In genomic region chr13:72714793-72715192, GRCm38 (mm10) we compare ENCODE assay signal across 18 mouse cellular contexts.
"Had no signal": no experiment of that assay in that cellular context is flagged by ENCODE, and none has a peak within 500 bp of the region (broad histone marks: within the 10 kb centered on the region; RNA-seq: fewer than 3 reads in every experiment).

No protein-coding gene starts in this region.

- H3K4me1 ChIP-seq: liver, embryonic 12.5 days; liver, embryonic 15.5 days; lung, embryonic 15.5 days; megakaryocyte, embryonic 14.5 days had no signal

- H3K27me3 ChIP-seq: limb, embryonic 13.5 days; liver, embryonic 12.5 days; liver, embryonic 15.5 days; lung, embryonic 15.5 days; megakaryocyte, embryonic 14.5 days had no signal

- H3K36me3 ChIP-seq: limb, embryonic 13.5 days; liver, embryonic 12.5 days; liver, embryonic 15.5 days; lung, embryonic 15.5 days; midbrain, embryonic 10.5 days; midbrain, embryonic 13.5 days had no signal

- H3K27ac ChIP-seq: limb, embryonic 13.5 days; liver, embryonic 12.5 days; liver, embryonic 15.5 days; lung, embryonic 15.5 days; midbrain, embryonic 10.5 days; midbrain, embryonic 13.5 days had no signal

- H3K4me3 ChIP-seq: limb, embryonic 13.5 days; liver, embryonic 12.5 days; liver, embryonic 15.5 days; lung, embryonic 15.5 days; megakaryocyte, embryonic 14.5 days; midbrain, embryonic 10.5 days; midbrain, embryonic 13.5 days had no signal

- DNase-seq: kidney, adult 9 months; kidney, postnatal 14 days; kidney, postnatal 4 days; layer of hippocampus, adult 9-11 months; liver; lung, adult 18-20 months; lung, postnatal 10 days; lung, postnatal 36 days; thymus, adult 18-20 months; thymus, postnatal 14 days; thymus, postnatal 4 days had no signal
